Mouse (Mus musculus): ENCODE data around the gene Cox20. TPM values are rescaled to one million over a fixed set of nuclear protein-coding genes. Genes with fewer than 3 reads are reported as not detected.
"Not testable (repeated sequence)": the region's sequence is repeated elsewhere in the genome, so short reads cannot be mapped to it uniquely, and the experiment has no call there.

Gene Cox20
- total RNA-seq, 1 experiment from 2014 or later: 129 TPM

- no peak for ATAC-seq (ENCODE audit: extremely low read depth, insufficient number of reproducible peaks, low FRiP score, poor library complexity, severe bottlenecking)
These were observed 23.7 kb downstream of the Cox20 start for GRCm38 (mm10) chr1:178342612-178343011.

GRCm38 (mm10) chr1:178344071-178344805, 25.3 kb downstream of the Cox20 start:
- not testable (repeated sequence) for ATAC-seq (ENCODE audit: extremely low read depth, insufficient number of reproducible peaks, low FRiP score, poor library complexity, severe bottlenecking)

- ATAC-seq (ENCODE audit: extremely low read depth, insufficient number of reproducible peaks, low FRiP score, poor library complexity, severe bottlenecking): no peak
These were observed 31.9 kb downstream of the Cox20 start for GRCm38 (mm10) chr1:178350792-178351191.

- no peak for ATAC-seq (ENCODE audit: extremely low read depth, insufficient number of reproducible peaks, low FRiP score, poor library complexity, severe bottlenecking)
These were observed 32.7 kb downstream of the Cox20 start for GRCm38 (mm10) chr1:178351643-178352042.

- ATAC-seq (ENCODE audit: extremely low read depth, insufficient number of reproducible peaks, low FRiP score, poor library complexity, severe bottlenecking): no peak
These were observed 35.6 kb downstream of the Cox20 start for GRCm38 (mm10) chr1:178354576-178354975.

- no peak for ATAC-seq (ENCODE audit: extremely low read depth, insufficient number of reproducible peaks, low FRiP score, poor library complexity, severe bottlenecking)
These were observed 39.1 kb downstream of the Cox20 start for GRCm38 (mm10) chr1:178357776-178358710.

- no peak for ATAC-seq (ENCODE audit: extremely low read depth, insufficient number of reproducible peaks, low FRiP score, poor library complexity, severe bottlenecking)
These were observed 41.3 kb downstream of the Cox20 start for GRCm38 (mm10) chr1:178360264-178360663.

- no peak for ATAC-seq (ENCODE audit: extremely low read depth, insufficient number of reproducible peaks, low FRiP score, poor library complexity, severe bottlenecking)
These were observed 41.8 kb downstream of the Cox20 start for GRCm38 (mm10) chr1:178360702-178361101.

GRCm38 (mm10) chr1:178365171-178365570, 46.2 kb downstream of the Cox20 start:
- ATAC-seq (ENCODE audit: extremely low read depth, insufficient number of reproducible peaks, low FRiP score, poor library complexity, severe bottlenecking): no peak

GRCm38 (mm10) chr1:178368121-178368520, 49.2 kb downstream of the Cox20 start:
- ATAC-seq (ENCODE audit: extremely low read depth, insufficient number of reproducible peaks, low FRiP score, poor library complexity, severe bottlenecking): no peak

- ATAC-seq (ENCODE audit: extremely low read depth, insufficient number of reproducible peaks, low FRiP score, poor library complexity, severe bottlenecking): peak; percentile 88
These were observed 49.8 kb downstream of the Cox20 start for GRCm38 (mm10) chr1:178368548-178369271.

GRCm38 (mm10) chr1:178369272-178369651, 50.3 kb downstream of the Cox20 start:
- peak; percentile 39; the same call in 1 of the 2 replicates for ATAC-seq (ENCODE audit: extremely low read depth, insufficient number of reproducible peaks, low FRiP score, poor library complexity, severe bottlenecking)

Other genes starting within 250 kb of the Cox20 start
- 8.3 and 8.5 TPM in 2 replicates for gene Desi2, start 131.7 kb upstream of the Cox20 start, total RNA-seq (2017)
- 466 and 492 TPM in 2 replicates for gene Hnrnpu, start 18.7 kb downstream of the Cox20 start, total RNA-seq (2017)
- gene Efcab2, start 87.0 kb downstream of the Cox20 start, total RNA-seq (2017): 8.1 and 11.7 TPM in 2 replicates
- 0.12 and 0.23 TPM in 2 replicates for gene Kif26b, start 210.0 kb downstream of the Cox20 start, total RNA-seq (2017)